Mouse (Mus musculus): ENCODE measurements around the gene Cd82.

Cd82 gene

GRCm38 (mm10) chr2:93462760-93463159 is at the start of gene Cd82:
TSS of gene Cd82 (minus strand) at chr2:93463140.
- DNase-seq: no peak

- DNase-seq: no peak
These were observed 49.2 kb upstream of the Cd82 start for GRCm38 (mm10) chr2:93512130-93512529.

GRCm38 (mm10) chr2:93510839-93511238 is 47.9 kb upstream of the Cd82 start:
- DNase-seq: no peak

- DNase-seq: no peak
These were observed 47.1 kb upstream of the Cd82 start for GRCm38 (mm10) chr2:93509777-93510750.

- DNase-seq: no peak
These were observed 42.2 kb upstream of the Cd82 start for GRCm38 (mm10) chr2:93505091-93505490.

GRCm38 (mm10) chr2:93503353-93503752 is 40.4 kb upstream of the Cd82 start:
- no peak for DNase-seq

GRCm38 (mm10) chr2:93501303-93501702 is 38.4 kb upstream of the Cd82 start:
- no peak for DNase-seq

GRCm38 (mm10) chr2:93497221-93497620 is 34.3 kb upstream of the Cd82 start:
- DNase-seq: no peak

- DNase-seq: no peak
These were observed 32.2 kb upstream of the Cd82 start for GRCm38 (mm10) chr2:93495170-93495569.

- DNase-seq: no peak
These were observed 30.6 kb upstream of the Cd82 start for GRCm38 (mm10) chr2:93493541-93493940.

- no peak for DNase-seq
These were observed 27.6 kb upstream of the Cd82 start for GRCm38 (mm10) chr2:93490516-93490915.

- DNase-seq: no peak
These were observed 26.1 kb upstream of the Cd82 start for GRCm38 (mm10) chr2:93488911-93489587.

- no peak for DNase-seq
These were observed 22.5 kb upstream of the Cd82 start for GRCm38 (mm10) chr2:93485459-93485858.

GRCm38 (mm10) chr2:93482036-93482644 is 19.2 kb upstream of the Cd82 start:
- no peak for DNase-seq

GRCm38 (mm10) chr2:93478744-93479143 is 15.8 kb upstream of the Cd82 start:
- DNase-seq: no peak

- DNase-seq: peak; percentile 69 to 80
These were observed 14.6 kb upstream of the Cd82 start for GRCm38 (mm10) chr2:93477519-93477918.

GRCm38 (mm10) chr2:93476487-93476886 is 13.5 kb upstream of the Cd82 start:
- DNase-seq: peak in 1 of 2 experiments; percentile 13

GRCm38 (mm10) chr2:93475040-93475439 is 12.1 kb upstream of the Cd82 start:
- peak; percentile 89 to 97 for DNase-seq

GRCm38 (mm10) chr2:93473915-93474314 is 11.0 kb upstream of the Cd82 start:
- DNase-seq: no peak

GRCm38 (mm10) chr2:93470849-93471576 is 8.1 kb upstream of the Cd82 start:
- DNase-seq: peak; percentile 85 to 86

GRCm38 (mm10) chr2:93470127-93470526 is 7.2 kb upstream of the Cd82 start:
- DNase-seq: peak; percentile 21 to 29

GRCm38 (mm10) chr2:93469118-93469517 is 6.2 kb upstream of the Cd82 start:
- peak; percentile 15 to 38 for DNase-seq

- no peak for DNase-seq
These were observed 3.4 kb upstream of the Cd82 start for GRCm38 (mm10) chr2:93466314-93466713.

All from cerebellum, adult 18-20 months (tissue).